Mouse (Mus musculus) liver, embryonic 14.5 days (tissue): ENCODE data around the gene Ms4a5.

ENCODE experiments used
- CTCF ChIP-seq: IDR thresholded peaks from 2 replicates; pipeline ENCODE4 v1.5.1; 2016; ENCODE audit warnings: antibody characterized with exemption, low read depth, control low read depth
- EP300 ChIP-seq: IDR thresholded peaks from 2 replicates; pipeline ENCODE4 v1.6.1; 2016; ENCODE audit warnings: antibody characterized with exemption, low read depth

DNA sequence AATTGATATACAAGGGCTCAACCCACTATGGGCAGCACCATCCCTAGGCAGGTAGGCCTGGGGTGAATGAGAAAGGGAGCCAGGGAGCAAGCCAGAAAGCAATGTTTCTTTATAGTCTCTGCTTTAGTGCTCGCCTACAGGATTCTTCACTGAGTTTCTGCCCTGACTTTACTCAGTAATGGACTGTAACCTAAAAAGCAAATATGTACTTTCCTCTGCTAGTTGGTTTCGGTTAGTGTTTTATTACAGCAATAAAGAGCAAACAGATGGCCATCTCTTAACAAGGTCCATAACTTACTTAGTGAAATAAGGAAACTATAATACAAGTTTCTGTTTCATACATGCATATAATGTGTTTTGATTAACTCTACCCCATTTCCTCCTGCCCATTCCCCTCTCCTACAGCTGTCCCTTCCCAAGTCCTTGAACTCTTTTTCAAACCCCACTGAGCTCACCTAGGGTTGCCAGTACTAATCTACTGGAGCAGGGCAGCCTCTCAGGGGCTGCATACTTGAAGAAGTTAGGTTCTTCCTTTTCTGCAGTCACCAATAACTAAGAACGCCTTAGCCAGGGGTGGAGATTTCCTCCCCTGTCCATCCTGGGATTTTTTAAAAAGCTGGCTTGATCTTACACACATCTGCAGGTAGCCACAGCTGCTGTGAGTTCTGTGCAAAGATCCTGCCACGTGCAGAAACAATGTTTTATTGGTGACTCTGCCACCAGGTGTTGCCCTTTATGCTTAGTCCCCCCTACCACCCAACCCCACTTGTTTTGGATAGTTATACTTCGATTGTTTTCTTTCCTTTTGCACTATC is 48.5 kb downstream of the Ms4a5 start:
- no peak for TF ChIP-seq CTCF
- TF ChIP-seq EP300 = no peak
